Mouse (Mus musculus) G1E (cell line): ENCODE measurements around the gene Gm48552.
A peak's percentile ranks its signal among the peaks of the same experiment; 100 is the strongest.

Source experiments
- CTCF ChIP-seq: IDR thresholded peaks from 2 replicates; pipeline ENCODE4 v1.5.1; 2012; ENCODE audit warnings: low read depth, low read length, inconsistent platforms, mixed read lengths
- GATA1 ChIP-seq: IDR thresholded peaks from 2 replicates; pipeline ENCODE4 v1.6.1; 2012; ENCODE audit warnings: borderline replicate concordance, low read length, inconsistent platforms, mixed read lengths

- peak; percentile 79 for TF ChIP-seq CTCF
- no peak for TF ChIP-seq GATA1
Measured at GRCm38 (mm10) chr10:81350351-81351063, 38.3 kb upstream of the Gm48552 start, which contains the start of gene Hmg20b.
